ENCODE assay signal across 9 mouse cellular contexts in genomic region chr9:35044458-35044857, GRCm38 (mm10).
DNase-seq lines count a peak whose midpoint lies in the region; ATAC-seq and TF ChIP-seq lines count a peak whose summit lies in the region.
"Had no signal": no experiment of that assay in that cellular context is flagged by ENCODE, and none has a peak within 500 bp of the region (broad histone marks: within the 10 kb centered on the region; RNA-seq: fewer than 3 reads in every experiment).

No protein-coding gene starts in this region.

- H3K4me3 ChIP-seq in forebrain, embryonic 10.5 days = peak overlapping the region; percentile 13
- no peak overlapping the region for H3K4me3 ChIP-seq in forebrain, postnatal 0 days (ENCODE audit: low read depth, low read length)
- H3K4me3 ChIP-seq in limb, embryonic 11.5 days (ENCODE audit: low read depth, low read length) = no peak overlapping the region
- no peak overlapping the region for H3K4me3 ChIP-seq in stomach, embryonic 14.5 days (ENCODE audit: low read depth, low read length)
- H3K4me3 ChIP-seq: megakaryocyte, embryonic 14.5 days had no signal

- H3K27me3 ChIP-seq in forebrain, embryonic 10.5 days (ENCODE audit: poor library complexity, severe bottlenecking) = no peaks in the 10 kb centered on the region
- no peaks in the 10 kb centered on the region for H3K27me3 ChIP-seq in forebrain, postnatal 0 days (ENCODE audit: insufficient read depth, low read length)
- no peaks in the 10 kb centered on the region for H3K27me3 ChIP-seq in limb, embryonic 11.5 days (ENCODE audit: control insufficient read depth, insufficient read depth, low read length)
- H3K27me3 ChIP-seq in stomach, embryonic 14.5 days (ENCODE audit: control insufficient read depth, insufficient read depth, low read length) = no peaks in the 10 kb centered on the region
- H3K27me3 ChIP-seq: megakaryocyte, embryonic 14.5 days had no signal

- no peak overlapping the region for H3K4me2 ChIP-seq in forebrain, postnatal 0 days (ENCODE audit: low read depth)
- H3K4me2 ChIP-seq in limb, embryonic 11.5 days (ENCODE audit: low read depth, severe bottlenecking) = no peak overlapping the region
- H3K4me2 ChIP-seq in stomach, embryonic 14.5 days (replicated peaks; ENCODE audit: low read depth, low read length) = no peak overlapping the region

- H3K4me1 ChIP-seq in forebrain, embryonic 10.5 days = peaks cover 40% of the 10 kb centered on the region
- H3K4me1 ChIP-seq in forebrain, postnatal 0 days (ENCODE audit: insufficient read depth) = no peaks in the 10 kb centered on the region
- peaks cover 15% of the 10 kb centered on the region for H3K4me1 ChIP-seq in limb, embryonic 11.5 days (ENCODE audit: control insufficient read depth, insufficient read depth, low read length)
- peaks cover 21% of the 10 kb centered on the region for H3K4me1 ChIP-seq in stomach, embryonic 14.5 days (ENCODE audit: control insufficient read depth, insufficient read depth, low read length)

- ATAC-seq in forebrain, postnatal 0 days = no peak
- peak; percentile 32; the same call in 1 of the 2 replicates for ATAC-seq in limb, embryonic 11.5 days (ENCODE audit: insufficient number of reproducible peaks, low FRiP score, low TSS enrichment, low read depth)
- ATAC-seq in stomach, embryonic 14.5 days (ENCODE audit: insufficient number of reproducible peaks, insufficient read depth, low FRiP score, low read depth) = peak; percentile 35; the same call in 1 of the 2 replicates

- H3K9me3 ChIP-seq in forebrain, embryonic 10.5 days = no peaks in the 10 kb centered on the region
- no peaks in the 10 kb centered on the region for H3K9me3 ChIP-seq in forebrain, postnatal 0 days (ENCODE audit: low read length)
- no peaks in the 10 kb centered on the region for H3K9me3 ChIP-seq in limb, embryonic 11.5 days (ENCODE audit: control insufficient read depth, low read length)
- H3K9me3 ChIP-seq in stomach, embryonic 14.5 days (ENCODE audit: control insufficient read depth, low read depth, low read length) = no peaks in the 10 kb centered on the region
- H3K9me3 ChIP-seq: megakaryocyte, embryonic 14.5 days had no signal

- DNase-seq in forebrain, embryonic 10.5 days (ENCODE audit: extremely low spot score, low spot score) = peak; percentile 66
- DNase-seq in forebrain, postnatal 0 days = no peak
- peak; percentile 27 to 28 for DNase-seq in right cerebral cortex, postnatal 10 days (ENCODE audit: low spot score in 2 of 2)
- no peak for DNase-seq in right cerebral cortex, postnatal 14 days
- DNase-seq in limb, embryonic 11.5 days (ENCODE audit: low spot score) = peak; percentile 76
- DNase-seq in thymus, postnatal 10 days (ENCODE audit: low spot score in 2 of 2) = no peak
- DNase-seq in thymus, postnatal 0 days (ENCODE audit: low spot score) = no peak

- 3% methylated on average over 15 of the region's 15 CpGs for WGBS in forebrain, embryonic 10.5 days
- 16% methylated on average over 15 of the region's 15 CpGs for WGBS in forebrain, postnatal 0 days
- WGBS in limb, embryonic 11.5 days = 5% methylated on average over 15 of the region's 15 CpGs
- WGBS in stomach, embryonic 14.5 days = 11% methylated on average over 15 of the region's 15 CpGs

- H3K9ac ChIP-seq in forebrain, postnatal 0 days = no peak overlapping the region
- peak overlapping the region; percentile 40; the same call in 1 of the 2 replicates for H3K9ac ChIP-seq in limb, embryonic 11.5 days (ENCODE audit: low read length)
- 0 out of 2 replicates have a peak overlapping the region, but pooled peaks have one; percentile 15 for H3K9ac ChIP-seq in stomach, embryonic 14.5 days (replicated peaks; ENCODE audit: low read depth, low read length)

- no peak for TF ChIP-seq CTCF in forebrain, postnatal 0 days (IDR thresholded peaks at IDR 0.05; ENCODE audit: low read depth)

- H3K36me3 ChIP-seq in forebrain, embryonic 10.5 days (replicated peaks) = peaks cover 13% of the 10 kb centered on the region
- no peaks in the 10 kb centered on the region for H3K36me3 ChIP-seq in forebrain, postnatal 0 days (ENCODE audit: insufficient read depth)
- H3K36me3 ChIP-seq in limb, embryonic 11.5 days (ENCODE audit: control insufficient read depth, insufficient read depth, low read length) = 0 out of 2 replicates have a peak, but pooled peaks cover 3% of the 10 kb centered on the region
- peaks cover 11% of the 10 kb centered on the region; the same call in 1 of the 2 replicates for H3K36me3 ChIP-seq in stomach, embryonic 14.5 days (ENCODE audit: control insufficient read depth, insufficient read depth, low read length)

- peak overlapping the region; percentile 79 for H3K27ac ChIP-seq in forebrain, embryonic 10.5 days
- H3K27ac ChIP-seq in forebrain, postnatal 0 days (ENCODE audit: low read depth, low read length) = no peak overlapping the region
- no peak overlapping the region; the same call in 1 of the 2 replicates for H3K27ac ChIP-seq in limb, embryonic 11.5 days (replicated peaks; ENCODE audit: low read depth, low read length)
- peak overlapping the region; percentile 82 for H3K27ac ChIP-seq in stomach, embryonic 14.5 days (ENCODE audit: low read length)

Comparison
In these comparisons a context has a peak if more than half of its experiments do, and no peak if none do; other contexts are left out.
1. DNase-seq: peak in forebrain, embryonic 10.5 days (single experiment), right cerebral cortex, postnatal 10 days (2 of 2) and limb, embryonic 11.5 days (single experiment); none in forebrain, postnatal 0 days (single experiment), right cerebral cortex, postnatal 14 days (single experiment), thymus, postnatal 10 days (0 of 2) and thymus, postnatal 0 days (single experiment).
2. H3K27ac ChIP-seq: peak in forebrain, embryonic 10.5 days (single experiment) and stomach, embryonic 14.5 days (single experiment); none in forebrain, postnatal 0 days (single experiment) and limb, embryonic 11.5 days (single experiment).